Mouse (Mus musculus) embryo, embryonic 11.5 days (tissue): Measurements from ENCODE around the gene Kri1.
A peak's percentile ranks its signal among the peaks of the same experiment; 100 is the strongest.
"Not testable (repeated sequence)": the region's sequence is repeated elsewhere in the genome, so short reads cannot be mapped to it uniquely, and the experiment has no call there.

Experiments
- DNase-seq: peaks from one replicate; pipeline ENCODE4 v3.0.0-alpha.2; 2012; ENCODE audit warnings: low read depth, low spot score

The Kri1 gene

GRCm38 (mm10) chr9:21315421-21315820 is 27.7 kb upstream of the Kri1 start:
- DNase-seq, result no peak

DNA sequence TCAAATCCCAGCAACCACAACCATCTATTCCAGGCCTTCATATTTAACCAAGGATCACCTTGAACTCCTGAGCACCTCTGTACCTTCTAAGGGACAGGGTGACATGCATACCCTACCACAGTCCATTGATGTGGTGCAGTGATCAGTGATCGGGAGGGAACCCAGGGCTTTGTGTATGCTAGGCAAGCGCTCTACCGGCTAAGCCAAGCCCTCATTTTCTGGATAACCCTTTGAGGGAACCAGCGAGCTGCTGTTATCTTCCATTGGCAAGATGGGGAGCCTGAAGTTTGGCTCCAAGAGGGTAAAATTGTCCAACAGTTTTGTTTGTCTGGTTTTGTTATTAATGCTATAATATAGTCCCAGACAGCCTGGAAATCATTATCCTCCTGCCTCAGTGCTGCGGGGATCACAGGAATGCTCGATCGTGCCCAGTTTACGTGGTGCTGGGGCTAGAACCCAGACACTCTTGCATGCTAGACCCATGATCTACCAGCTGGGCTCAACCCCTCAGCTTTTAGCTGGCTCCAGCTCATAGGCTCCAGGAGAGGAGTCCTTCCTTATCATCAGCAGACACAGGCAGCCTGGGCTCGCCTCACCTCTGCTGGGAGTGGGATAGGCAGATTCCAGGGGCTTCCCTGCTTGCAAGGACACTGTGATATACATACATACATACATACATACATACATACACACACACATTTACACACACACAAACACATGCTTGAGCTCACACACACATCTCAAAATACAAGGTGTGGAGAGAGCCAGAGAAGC is 26.8 kb upstream of the Kri1 start:
- no peak for DNase-seq

GRCm38 (mm10) chr9:21313394-21313793 is 25.6 kb upstream of the Kri1 start:
- DNase-seq, result peak; percentile 77

- DNase-seq, result no peak
These were observed 24.4 kb upstream of the Kri1 start, which contains the start of gene Ap1m2 for GRCm38 (mm10) chr9:21312134-21312533. TSS of gene Ap1m2 (minus strand) at chr9:21312337.

- no peak for DNase-seq
These were observed 23.9 kb upstream of the Kri1 start for GRCm38 (mm10) chr9:21311695-21312094.

DNA sequence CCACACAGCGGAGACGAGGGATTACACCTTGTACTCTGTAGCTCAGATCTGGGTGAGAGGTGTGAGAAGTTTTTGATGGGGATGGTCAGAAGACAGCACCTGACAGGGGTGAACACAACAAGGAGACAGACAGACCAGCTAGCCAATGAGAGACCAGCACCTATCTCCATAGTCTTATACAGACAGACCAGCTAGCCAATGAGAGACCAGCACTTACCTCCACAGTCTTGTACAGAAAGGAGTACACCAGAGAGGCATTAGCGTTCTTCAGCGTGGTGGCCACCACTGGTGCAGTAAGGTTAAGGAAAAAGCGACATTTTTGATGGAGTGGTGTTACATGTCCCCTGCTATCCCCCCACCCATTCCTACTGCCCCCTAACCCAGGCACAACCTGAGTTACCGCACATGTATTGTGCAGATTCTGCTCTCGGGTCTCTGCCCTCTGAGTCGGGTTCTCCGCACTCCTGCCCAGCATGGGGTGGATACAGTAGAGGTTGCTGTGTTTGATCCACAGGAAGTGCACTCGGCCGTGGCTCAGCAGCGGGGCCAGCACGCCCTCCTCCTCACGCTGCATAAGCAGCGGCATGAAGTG is 21.5 kb upstream of the Kri1 start:
- no peak for DNase-seq

GRCm38 (mm10) chr9:21305065-21305464 is 17.3 kb upstream of the Kri1 start:
- DNase-seq, result no peak

- DNase-seq, result no peak
These were observed 11.2 kb upstream of the Kri1 start for GRCm38 (mm10) chr9:21299014-21299413.

DNA sequence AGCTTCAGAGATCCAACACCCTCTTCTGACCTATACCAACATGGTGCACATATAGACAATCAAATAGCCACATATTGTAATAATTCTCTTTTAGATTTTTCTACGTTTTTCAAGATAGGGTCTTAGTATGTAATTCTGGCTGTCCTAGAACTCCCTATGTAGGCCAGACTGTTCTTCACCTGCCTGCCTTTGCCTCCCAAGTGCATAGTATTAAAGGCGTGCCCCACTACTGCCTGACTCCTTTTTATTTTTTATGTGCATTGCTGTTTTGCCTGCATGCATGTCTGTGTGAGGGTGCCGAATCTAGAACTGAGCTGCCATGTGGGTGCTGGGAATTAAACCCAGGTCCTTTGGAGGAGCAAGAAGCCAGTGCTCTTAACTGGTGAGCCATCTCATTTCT is 4.5 kb upstream of the Kri1 start:
- no peak for DNase-seq

DNA sequence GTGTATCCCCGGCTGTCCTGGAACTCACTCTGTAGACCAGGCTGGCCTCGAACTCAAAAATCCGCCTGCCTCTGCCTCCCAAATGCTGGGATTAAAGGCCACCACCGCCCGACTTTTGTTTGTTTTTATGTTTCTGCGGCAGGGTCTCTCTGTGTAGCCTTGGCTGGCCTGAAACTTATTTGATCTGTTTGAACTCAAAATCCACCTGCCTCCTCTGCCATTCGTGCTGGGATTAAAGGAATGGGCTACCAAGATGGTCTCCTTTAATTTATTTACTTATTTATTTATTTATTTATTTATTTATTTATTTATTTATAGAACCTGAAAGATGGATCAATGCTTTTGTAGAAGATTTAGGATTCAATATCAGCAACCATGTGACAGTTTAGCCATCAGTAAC is 4.1 kb upstream of the Kri1 start:
- DNase-seq, result not testable (repeated sequence)

GRCm38 (mm10) chr9:21291022-21291787 is 3.4 kb upstream of the Kri1 start, which contains the start of gene Cdkn2d:
TSS of gene Cdkn2d (minus strand) at chr9:21291407.
- DNase-seq, result peak; percentile 100

GRCm38 (mm10) chr9:21290589-21290988 is 2.8 kb upstream of the Kri1 start:
- DNase-seq, result no peak

- no peak for DNase-seq
These were observed 1.5 kb upstream of the Kri1 start for GRCm38 (mm10) chr9:21289337-21289671.

- DNase-seq, result no peak
These were observed 901 bp upstream of the Kri1 start for GRCm38 (mm10) chr9:21288404-21289336.

DNA sequence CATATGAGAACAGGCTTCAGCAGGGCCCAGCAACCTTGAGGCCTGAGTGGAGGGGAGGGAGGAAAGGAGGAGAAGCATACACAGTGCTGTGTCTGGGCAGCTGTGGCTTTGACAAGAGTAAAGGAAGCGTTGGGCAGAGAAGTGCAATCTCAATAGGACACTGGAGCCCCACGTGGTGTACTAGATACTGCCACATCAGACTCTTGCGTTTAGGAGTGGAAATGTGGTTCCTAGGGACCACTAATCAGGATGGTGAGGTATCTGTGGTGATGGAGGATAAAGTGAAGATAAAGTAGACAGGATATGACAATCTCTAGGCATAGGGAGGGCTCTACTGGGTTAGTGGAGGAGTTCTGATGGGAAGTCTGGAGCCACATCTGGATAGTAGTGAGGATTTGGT is 1.0 kb downstream of the Kri1 start:
- no peak for DNase-seq

- no peak for DNase-seq
These were observed 3.8 kb downstream of the Kri1 start for GRCm38 (mm10) chr9:21283994-21284393.

GRCm38 (mm10) chr9:21283591-21283990 is 4.2 kb downstream of the Kri1 start:
- no peak for DNase-seq

- no peak for DNase-seq
These were observed 10.0 kb downstream of the Kri1 start for GRCm38 (mm10) chr9:21277776-21278175.

- DNase-seq, result no peak
These were observed 11.5 kb downstream of the Kri1 start for GRCm38 (mm10) chr9:21276307-21276706.

DNA sequence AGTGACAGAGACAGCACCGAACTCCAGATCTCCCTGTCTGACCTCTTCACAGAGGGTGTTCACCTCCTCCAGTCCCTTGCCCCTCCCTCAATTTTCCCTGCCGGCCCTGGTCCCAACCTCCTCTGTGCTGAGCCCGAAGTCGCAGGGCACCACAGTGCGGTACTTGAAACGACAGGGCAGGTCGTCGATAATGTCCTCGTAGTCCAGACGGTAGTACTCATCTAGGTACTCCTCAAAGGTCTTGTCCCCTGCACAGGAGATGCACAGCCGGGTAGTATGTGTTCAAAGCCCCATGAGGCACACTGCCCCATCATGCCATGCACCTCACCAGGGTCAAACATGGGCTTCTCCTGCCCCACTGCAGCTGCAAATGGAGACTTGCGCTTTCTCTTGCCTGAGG is 12.0 kb downstream of the Kri1 start:
- no peak for DNase-seq

DNA sequence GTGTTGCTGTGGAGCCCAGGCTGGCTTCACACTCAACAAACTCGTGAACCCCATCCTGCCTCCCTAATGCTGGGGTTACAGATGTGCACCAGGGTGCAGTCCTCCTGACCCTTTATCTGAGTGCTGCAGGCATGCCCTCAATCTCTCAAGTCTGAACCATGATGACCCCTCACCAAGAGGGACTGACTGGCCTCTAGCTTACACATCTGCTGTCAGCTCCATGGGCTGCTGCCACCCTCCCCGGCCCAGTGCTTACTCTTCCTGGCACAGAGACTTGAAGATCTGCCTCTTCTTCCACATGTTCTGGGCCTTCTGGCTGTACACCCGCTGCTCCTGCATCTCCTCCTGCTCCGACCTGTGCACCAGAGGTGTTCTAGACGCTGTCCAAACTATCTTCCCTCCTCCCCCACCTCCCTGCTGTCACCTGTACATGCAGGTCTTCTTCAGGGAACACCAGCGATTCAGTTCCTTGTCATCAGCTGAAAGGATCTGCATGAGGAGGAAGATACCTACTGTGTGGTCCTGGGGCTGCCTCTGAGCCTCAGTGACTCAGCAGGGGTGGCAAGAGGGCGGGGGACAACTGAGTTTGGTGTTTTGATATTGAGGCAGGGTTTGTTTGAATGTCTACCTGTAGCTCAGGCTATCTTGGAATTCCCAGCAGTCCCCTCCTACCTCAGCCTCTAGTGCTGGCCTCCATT is 12.6 kb downstream of the Kri1 start:
- DNase-seq, result no peak
